Mouse (Mus musculus) erythroblast, embryonic 14.5 days (primary cell): Measurements from ENCODE around the gene Peli2.

Experiments
- GATA1 ChIP-seq: IDR thresholded peaks from 2 replicates; pipeline ENCODE4 v1.6.1; 2012; ENCODE audit warnings: low read length, inconsistent platforms, mixed read lengths
- TAL1 ChIP-seq: IDR thresholded peaks from 3 replicates; pipeline ENCODE4 v1.6.1; 2012; ENCODE audit warnings: low read length, inconsistent platforms, mixed read lengths

GRCm38 (mm10) chr14:48255290-48255689 lies 134.7 kb downstream of the Peli2 start:
- TF ChIP-seq GATA1 (no peak), TAL1 (no peak)
